Mouse (Mus musculus): ENCODE measurements at regions not wholly inside any gene's neighbourhood (a gene's known extent, or its start where the extent isn't known, plus 50 kb on each side); places are given as distances from the start of the nearest gene placed in this dataset.

DNA sequence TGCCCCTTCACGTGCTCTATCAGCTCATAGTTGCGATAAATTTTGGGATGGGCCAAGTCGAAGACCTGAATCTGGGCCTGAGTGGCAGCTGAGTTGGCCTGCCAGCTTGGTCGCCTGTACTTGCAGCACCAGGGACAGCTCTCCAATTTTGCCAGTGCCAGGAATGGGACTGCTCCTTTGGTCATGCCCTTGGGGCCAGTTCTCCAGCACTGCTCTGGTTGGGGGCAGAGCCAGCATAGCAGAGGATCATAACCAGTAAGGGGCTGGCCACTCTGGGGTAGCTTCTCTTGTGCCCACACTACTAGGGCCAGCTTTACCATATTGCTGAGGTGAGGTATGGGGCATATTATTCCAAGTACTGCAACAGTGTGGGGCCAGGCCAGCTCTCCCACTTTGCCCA, 397.0 kb upstream of the Cadm2 start:
- intact Hi-C loops (cut with DNase I), result no loop called here
- no peak for DNase-seq

DNA sequence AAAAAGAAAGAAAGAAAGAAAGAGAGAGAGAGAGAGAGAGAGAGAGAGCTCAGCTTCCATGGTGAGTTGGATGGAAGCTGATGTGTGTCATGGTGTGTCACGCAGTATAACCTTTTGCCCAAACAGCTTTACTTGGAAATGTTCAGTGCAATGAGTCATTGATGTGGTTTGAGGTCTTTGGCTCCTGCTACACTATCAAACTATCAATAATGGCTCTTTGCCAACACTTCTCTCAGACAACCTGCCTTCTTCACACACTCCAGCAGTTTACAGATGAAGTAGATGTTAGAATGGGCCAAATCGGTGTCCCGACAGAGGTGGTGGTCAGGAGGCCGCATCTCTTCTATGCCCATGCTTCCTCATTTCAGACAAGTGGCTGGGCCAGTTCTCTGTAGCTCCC, 369.0 kb upstream of the Cadm2 start:
- intact Hi-C loops (cut with DNase I), result no loop called here
- DNase-seq, result no peak

DNA sequence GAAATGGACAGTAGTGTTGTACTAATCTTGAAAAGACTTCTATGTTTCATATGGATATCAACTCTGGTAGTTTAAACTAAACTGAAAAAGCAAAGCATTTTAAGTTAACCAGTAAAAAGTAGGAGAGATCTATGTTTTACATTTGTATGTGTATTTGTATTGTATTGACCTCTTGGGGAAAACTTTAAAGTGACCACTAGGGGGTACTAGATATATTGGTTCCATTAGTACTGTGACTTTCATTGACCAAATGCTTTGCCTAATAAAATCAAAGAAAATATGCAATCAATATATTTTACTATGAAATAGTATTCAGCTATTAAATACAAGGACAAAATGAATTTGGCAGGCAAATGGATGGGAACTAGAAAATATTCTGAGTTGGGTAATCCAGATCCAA, 355.9 kb upstream of the Cadm2 start:
- intact Hi-C loops (cut with DNase I), result no loop called here
- no peak for DNase-seq

DNA sequence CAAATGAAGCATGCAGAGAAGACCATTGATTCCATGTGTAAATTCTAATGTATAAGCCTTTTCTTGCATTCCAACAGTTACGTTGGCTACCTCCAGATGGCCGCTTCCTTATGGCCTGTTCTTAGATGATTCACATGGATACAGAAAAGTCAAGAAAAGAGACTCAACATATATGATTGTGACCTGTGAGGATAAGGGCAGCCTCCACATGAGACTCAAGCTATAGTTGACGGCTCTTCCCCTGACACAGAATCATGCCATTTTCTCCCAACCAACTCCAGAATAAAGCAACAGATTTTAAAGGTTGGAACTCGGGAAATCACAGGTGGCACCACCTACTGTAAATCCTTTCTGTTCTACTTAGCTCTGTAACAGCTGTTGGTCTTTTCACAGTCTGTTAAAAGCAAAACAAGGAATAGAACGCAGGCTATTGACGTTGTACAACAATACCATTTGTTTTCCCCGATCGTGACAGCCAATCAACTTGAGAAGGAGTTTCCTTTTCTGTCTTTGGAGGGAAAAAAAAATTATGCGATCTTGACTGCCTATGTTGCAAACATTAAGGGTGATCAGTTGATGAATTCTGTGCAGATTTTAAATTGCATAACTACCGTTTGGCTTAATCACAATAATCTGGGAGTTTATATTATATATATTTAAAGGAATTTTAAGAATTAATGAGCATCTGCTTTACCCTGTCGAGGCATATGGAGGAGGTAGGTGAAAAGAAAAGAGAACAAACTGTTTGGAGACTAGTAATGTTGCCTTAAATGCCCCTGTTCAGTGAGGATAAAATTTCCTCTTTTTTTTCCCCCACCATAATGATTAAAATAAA, 347.8 kb upstream of the Cadm2 start:
- intact Hi-C loops (cut with DNase I), result no loop called here
- DNase-seq, result no peak

DNA sequence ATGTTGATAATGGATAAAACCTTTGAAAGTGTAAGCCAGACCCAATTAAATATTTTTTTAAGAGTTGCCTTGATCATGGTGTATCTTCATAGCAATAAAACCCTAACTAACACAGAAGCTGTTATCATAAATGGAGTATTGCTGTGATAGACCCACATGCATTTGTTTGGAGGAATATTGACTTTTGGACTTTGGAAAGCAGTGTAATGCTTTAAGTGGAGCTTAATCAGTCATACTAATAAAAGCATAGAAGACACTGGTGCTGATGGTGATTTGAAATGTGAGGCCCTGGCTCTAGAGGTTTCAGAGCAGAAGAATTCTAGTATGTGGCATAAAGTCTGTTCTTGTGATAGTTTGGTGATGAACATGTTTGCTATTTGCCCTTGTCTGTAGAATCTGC, 328.4 kb upstream of the Cadm2 start:
- intact Hi-C loops (cut with DNase I), result no loop called here
- DNase-seq, result no peak

DNA sequence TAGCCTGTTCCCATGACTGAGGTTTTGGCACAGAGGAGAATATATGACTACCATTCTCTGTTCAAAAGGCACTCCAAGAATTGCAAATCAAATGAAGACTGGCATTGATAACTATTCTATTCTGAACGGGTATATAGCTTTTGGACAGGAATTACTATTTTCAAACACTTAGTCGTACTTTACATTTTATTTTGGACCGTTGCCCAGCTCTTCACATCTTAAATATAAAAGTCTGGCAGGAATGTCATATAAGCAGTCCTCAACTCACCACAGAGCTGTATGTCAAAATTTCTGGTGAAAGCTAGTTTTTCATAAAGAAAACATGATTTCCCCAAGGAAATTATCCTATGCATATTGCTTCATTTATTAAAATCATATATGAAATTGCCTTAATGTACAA, 323.7 kb upstream of the Cadm2 start:
- intact Hi-C loops (cut with DNase I), result no loop called here
- DNase-seq, result no peak

DNA sequence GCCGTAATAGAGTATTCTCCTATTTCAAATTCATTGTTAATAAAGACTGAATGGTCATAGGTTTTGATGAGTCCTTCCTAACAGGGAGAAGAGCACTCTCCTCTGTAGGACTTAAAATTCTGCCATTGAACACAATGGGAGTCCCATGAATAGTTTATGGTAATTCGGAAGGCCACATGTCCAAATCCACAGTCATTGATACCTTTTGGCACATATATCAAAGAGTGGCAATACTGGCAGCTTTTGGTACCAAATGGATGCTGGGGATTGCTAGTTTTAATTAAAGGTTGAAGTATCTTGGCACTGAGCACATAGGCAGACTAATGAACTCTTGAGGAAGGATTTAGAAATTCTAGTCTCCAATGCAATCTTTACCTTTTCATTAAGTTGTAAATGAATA, 298.5 kb upstream of the Cadm2 start:
- no peak for DNase-seq
- intact Hi-C loops (cut with DNase I), result no loop called here

DNA sequence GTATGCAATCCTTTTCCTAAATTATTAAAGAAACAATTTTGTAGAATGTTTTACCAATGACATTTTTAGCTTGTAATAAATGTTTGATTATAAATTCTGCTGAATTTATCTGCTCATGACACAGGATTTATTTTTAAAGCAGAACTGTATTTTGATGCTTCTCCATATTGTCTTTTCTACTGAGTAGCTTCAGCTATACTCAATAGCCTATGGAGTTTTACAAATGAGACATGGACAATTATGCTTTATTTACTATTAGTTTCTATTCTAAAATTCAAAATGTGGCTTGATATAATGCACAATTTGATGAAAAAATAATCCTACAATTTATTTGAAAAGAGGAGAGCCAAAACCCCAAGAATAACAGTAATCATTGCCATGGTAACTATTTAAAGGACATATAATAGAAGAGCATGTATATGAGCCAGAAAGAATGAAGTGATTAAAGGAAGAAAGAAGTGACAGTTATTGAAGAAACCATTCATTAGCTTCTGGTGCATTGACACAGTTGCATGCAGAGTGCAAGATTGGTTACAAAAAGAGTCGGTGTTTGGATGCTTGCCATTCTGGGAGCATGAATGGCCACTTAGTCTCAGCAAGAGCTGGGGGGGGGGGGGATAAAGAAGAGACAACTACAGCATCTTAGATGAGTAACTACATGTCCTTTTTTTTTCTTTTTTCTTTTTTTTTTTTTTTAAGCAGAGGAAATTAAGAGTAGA, 250.8 kb upstream of the Cadm2 start:
- DNase-seq, result no peak
- intact Hi-C loops (cut with DNase I), result no loop called here

DNA sequence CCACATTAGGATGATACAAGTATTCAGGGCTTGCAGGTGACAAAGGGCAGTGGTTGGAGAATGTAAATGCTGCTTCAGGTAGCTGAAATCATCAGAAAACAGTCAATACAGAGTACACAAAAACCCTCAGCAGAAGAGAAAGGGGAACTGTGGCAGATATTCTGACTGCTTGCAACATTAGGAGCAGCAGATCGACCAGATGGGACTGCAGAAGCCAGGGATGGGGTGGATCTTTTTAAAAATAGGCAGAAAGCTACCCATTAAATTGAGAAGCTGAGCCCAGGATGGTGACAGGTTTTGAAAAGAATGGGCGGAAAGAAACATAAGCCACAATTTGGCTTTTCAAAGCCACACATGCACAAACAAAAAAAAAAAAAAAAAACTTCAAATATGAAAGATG, 229.5 kb upstream of the Cadm2 start:
- no peak for DNase-seq
- intact Hi-C loops (cut with DNase I), result no loop called here

DNA sequence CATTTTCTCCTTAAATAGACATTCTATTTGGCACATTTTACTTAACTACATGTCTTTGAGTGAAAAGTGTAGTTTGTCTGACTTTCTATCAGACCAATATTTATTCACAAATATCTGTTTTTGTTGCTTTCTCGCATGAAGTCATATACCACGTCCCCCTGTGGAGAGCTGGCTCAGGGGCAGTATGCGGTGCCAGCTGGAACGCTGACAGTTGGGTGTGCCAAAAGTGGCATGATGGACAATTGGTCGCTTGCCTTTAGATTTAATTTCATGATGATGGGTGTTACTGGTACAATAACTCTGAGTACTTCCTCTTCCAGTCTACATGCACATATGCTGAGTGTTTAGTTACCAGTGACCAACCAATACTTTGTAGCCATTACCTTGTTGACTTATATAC, 223.8 kb upstream of the Cadm2 start:
- intact Hi-C loops (cut with DNase I), result no loop called here
- no peak for DNase-seq

DNA sequence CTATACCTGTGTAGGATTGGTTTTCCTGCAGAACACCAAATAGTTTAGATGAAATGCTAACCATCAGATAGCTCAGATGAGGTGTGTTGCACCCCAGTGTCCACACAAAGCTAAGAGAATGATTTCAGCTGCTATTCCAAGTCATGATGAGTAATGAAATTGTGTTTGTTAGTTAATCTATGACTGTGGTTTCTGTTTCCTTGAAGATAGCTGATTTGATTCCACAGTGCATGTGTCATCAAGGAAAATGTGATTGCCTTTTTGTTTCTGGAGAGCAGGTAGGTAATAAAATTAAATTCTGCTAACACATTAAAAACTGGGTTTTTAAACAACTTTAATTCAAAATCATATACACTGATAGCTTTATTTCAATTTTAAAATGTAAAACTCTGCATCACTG, 176.5 kb upstream of the Cadm2 start:
- intact Hi-C loops (cut with DNase I), result no loop called here
- no peak for DNase-seq

DNA sequence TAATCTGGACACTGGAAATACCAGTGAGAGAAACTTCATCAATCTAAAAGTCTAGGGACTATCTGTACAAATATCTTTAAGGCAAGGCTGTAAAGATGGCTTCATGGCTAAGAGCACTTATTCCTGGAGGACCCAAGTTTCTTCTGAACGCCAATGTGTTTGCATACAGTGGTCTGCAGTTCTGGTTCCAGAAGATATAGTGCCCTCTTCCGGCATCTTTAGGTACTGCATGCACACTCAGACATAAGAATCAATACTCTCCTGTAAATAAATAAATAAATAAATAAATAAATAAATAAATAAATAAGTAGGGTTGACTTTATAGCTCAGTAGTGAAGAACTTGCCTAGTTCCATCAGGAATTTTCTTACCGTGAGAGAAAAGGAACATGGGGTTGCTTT, 155.4 kb upstream of the Cadm2 start:
- DNase-seq, result no peak
- intact Hi-C loops (cut with DNase I), result loop anchor here (10.0 kb wide), 1 partner anchor 691 kb away; no protein-coding TSS in a partner anchor

DNA sequence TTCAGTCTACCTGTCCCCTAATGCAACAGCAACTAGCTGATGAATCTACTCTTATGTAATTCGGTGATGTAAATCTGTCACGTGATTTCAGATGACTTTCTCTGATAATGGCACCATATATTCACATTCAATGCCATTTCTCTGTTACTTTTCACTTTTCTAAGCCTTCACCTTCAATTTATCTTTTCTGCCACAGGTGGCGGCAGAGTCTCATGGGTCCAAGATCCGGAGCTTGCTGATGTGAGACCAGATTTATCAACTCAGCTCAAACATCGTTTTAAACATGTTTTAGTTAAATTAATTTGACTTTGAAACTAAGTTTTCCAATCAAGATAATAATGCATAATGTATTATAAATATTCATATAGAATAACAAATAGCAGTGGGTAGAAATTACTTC, 148.4 kb upstream of the Cadm2 start:
- no peak for DNase-seq
- intact Hi-C loops (cut with DNase I), result no loop called here

DNA sequence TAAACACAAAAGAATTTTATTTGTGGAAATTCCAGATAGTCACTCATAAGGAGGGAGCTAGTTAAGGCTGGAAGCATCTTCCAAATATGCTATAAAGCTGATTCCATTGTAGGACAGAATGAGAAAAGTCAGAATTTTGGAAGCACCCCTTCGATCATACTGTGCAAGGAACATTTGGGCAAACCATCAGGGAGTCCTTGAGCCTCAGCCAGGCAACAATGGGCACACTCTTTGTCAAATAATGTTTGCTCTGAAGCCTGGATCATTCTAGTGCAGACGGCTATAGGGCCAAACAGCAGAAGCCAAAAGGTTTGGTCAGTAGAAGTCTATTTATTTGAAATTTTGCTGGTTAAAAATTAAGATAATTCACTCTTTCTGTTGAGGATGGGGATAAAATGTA, 114.7 kb upstream of the Cadm2 start:
- intact Hi-C loops (cut with DNase I), result no loop called here

DNA sequence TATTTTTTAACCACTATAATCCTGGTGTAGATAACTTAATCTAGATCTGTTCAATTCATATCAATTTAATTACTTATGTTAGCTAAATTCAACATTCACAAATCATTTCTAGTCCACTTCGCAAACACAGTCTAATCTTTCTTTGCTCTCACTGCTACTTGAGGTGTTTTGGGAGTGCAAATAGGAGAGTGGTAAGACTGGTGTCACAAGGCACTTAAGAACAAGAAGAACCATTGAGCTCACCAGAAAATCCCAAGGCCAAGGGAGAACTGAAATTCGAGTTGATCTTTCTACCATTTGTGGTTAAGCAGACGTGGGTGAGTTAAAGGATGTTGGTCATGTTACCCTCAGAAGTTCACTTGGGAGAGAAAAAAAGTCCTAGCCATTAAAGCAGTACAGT, 77.9 kb upstream of the Cadm2 start:
- intact Hi-C loops (cut with DNase I), result no loop called here

More for the DNA sequence above, 114.7 kb upstream of the Cadm2 start:
- DNase-seq, result no peak

More for the DNA sequence above, 77.9 kb upstream of the Cadm2 start:
- DNase-seq, result no peak

Measured in gastrocnemius, postnatal 36 days (tissue).